In the genomic region with DNA sequence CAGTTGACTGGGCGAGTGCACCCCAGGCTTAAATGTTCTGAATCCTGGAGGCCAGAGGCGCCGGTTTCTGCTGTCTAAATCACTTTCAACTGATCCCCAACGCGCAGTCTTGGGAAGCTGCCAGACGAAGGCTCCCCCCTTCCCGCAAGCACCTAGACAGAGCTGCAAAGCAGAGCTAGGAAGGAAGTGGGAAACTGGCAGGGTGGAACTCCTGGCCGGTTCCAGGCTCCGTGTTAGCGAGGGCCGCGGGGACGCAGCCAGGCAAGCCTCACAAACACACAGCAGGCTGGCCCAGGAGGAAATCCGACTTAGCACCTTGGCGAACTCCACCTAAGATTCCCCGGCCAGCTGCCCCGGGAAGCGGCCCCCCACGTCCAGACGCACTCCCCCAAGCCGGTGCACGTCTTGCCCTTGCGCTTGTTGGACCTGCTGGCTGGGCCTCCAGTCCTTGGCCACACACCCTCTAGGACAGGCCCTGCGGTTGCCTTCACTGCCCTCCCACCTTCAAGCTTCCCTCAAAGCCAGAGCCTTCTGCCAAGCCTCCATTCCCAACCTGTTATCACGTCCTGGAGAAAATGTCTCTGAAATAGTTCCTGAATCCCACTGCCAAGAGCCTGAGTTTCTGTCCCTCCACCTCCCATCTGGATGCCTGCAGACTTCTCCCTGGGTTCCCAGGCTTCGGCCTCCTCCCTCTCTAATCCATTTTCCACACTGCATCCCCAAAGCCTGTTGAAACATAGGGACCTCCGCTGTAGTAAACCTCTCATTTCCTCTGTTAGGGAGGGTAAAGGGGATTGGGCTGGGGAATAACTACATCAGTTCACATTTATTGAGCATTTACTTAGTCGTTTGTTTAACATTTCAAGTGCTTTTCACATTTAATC, we compare ENCODE assay signal across 8 mouse cellular contexts.
DNase-seq lines count a peak whose midpoint lies in the region; ATAC-seq lines count a peak whose summit lies in the region.

No protein-coding gene starts in this region.

- 0 out of 2 replicates have a peak, but pooled peaks cover 6% of the 10 kb centered on the region for H3K36me3 ChIP-seq in embryonic facial prominence, embryonic 15.5 days
- no peaks in the 10 kb centered on the region for H3K36me3 ChIP-seq in heart, embryonic 12.5 days

- H3K4me1 ChIP-seq in embryonic facial prominence, embryonic 15.5 days, result peaks cover 20% of the 10 kb centered on the region
- H3K4me1 ChIP-seq in heart, embryonic 12.5 days (replicated peaks), result peaks cover 20% of the 10 kb centered on the region

- H3K27me3 ChIP-seq in embryonic facial prominence, embryonic 15.5 days, result no peaks in the 10 kb centered on the region
- H3K27me3 ChIP-seq in heart, embryonic 12.5 days (replicated peaks), result 0 out of 2 replicates have a peak, but pooled peaks cover 5% of the 10 kb centered on the region

- H3K9me3 ChIP-seq in embryonic facial prominence, embryonic 15.5 days (replicated peaks), result no peaks in the 10 kb centered on the region
- H3K9me3 ChIP-seq in heart, embryonic 12.5 days (replicated peaks), result no peaks in the 10 kb centered on the region

- WGBS in embryonic facial prominence, embryonic 15.5 days, result 10% methylated on average over 28 of the region's 28 CpGs
- WGBS in heart, embryonic 12.5 days, result 7% methylated on average over 28 of the region's 28 CpGs

- H3K4me3 ChIP-seq in embryonic facial prominence, embryonic 15.5 days (replicated peaks), result peak overlapping the region; percentile 27
- peak overlapping the region; percentile 48 for H3K4me3 ChIP-seq in heart, embryonic 12.5 days

- peak; percentile 6 for DNase-seq in 3134 (ENCODE audit: extremely low read depth, insufficient read length, low spot score)
- peak; percentile 54 for DNase-seq in adrenal gland, postnatal 10 days
- peak; percentile 14 for DNase-seq in layer of hippocampus, adult 9-11 months
- peak; percentile 68 for DNase-seq in lung, postnatal 10 days
- DNase-seq in right cerebral cortex, postnatal 36 days (ENCODE audit: low spot score in 2 of 2), result peak; percentile 14 to 17
- no peak for DNase-seq in thymus, adult 18-20 months

- peak; percentile 84 for ATAC-seq in embryonic facial prominence, embryonic 15.5 days (ENCODE audit: insufficient number of reproducible peaks, low FRiP score, low TSS enrichment, low read depth)
- ATAC-seq in heart, embryonic 12.5 days (ENCODE audit: insufficient number of reproducible peaks, low FRiP score), result peak; percentile 72

- no peak overlapping the region for H3K9ac ChIP-seq in embryonic facial prominence, embryonic 15.5 days
- H3K9ac ChIP-seq in heart, embryonic 12.5 days, result peak overlapping the region; percentile 64

- peak overlapping the region; percentile 85 for H3K27ac ChIP-seq in embryonic facial prominence, embryonic 15.5 days (replicated peaks)
- 0 out of 2 replicates have a peak overlapping the region, but pooled peaks have one; percentile 0 for H3K27ac ChIP-seq in heart, embryonic 12.5 days (ENCODE audit: poor library complexity, severe bottlenecking)

- H3K4me2 ChIP-seq in embryonic facial prominence, embryonic 15.5 days (replicated peaks), result peak overlapping the region; percentile 62
- H3K4me2 ChIP-seq in heart, embryonic 12.5 days, result peak overlapping the region; percentile 92

Comparison
In these comparisons a context has a peak if more than half of its experiments do, and no peak if none do; other contexts are left out.
1. DNase-seq: peak in 3134 (single experiment), adrenal gland, postnatal 10 days (single experiment), layer of hippocampus, adult 9-11 months (single experiment), lung, postnatal 10 days (single experiment) and right cerebral cortex, postnatal 36 days (2 of 2); none in thymus, adult 18-20 months (0 of 2).